Mouse (Mus musculus): ENCODE measurements around the gene Ano5. TPM values are rescaled to one million over a fixed set of nuclear protein-coding genes. Genes with fewer than 3 reads are reported as not detected.

The Ano5 gene
- polyA plus RNA-seq, 1 experiment from 2014 or later: not detected

GRCm38 (mm10) chr7:51621694-51622145 is 110.9 kb downstream of the Ano5 start, which contains the start of gene Slc17a6:
Slc17a6 (plus strand) TSS chr7:51622006.
- Histone ChIP-seq H3K4me2 (no peak within 1 kb of the TSS), H3K4me1 (replicated peaks) (no peaks in the 10 kb centered on the region), H3K4me3 (replicated peaks) (no peak within 1 kb of the TSS), H3K27ac (replicated peaks) (no peak within 1 kb of the TSS), H3K36me3 (replicated peaks) (no peaks in the 10 kb centered on the region), H3K9me3 (replicated peaks) (no peaks in the 10 kb centered on the region), H3K9ac (no peak within 1 kb of the TSS), H3K27me3 (peaks cover 49% of the 10 kb centered on the region)
- 2% methylated on average over 23 of the region's 23 CpGs for WGBS (ENCODE audit: insufficient replicate concordance)
- ATAC-seq (ENCODE audit: insufficient read depth): no peak

GRCm38 (mm10) chr7:51622196-51622595 is 111.4 kb downstream of the Ano5 start:
- H3K9ac ChIP-seq: no peak overlapping the region
- H3K36me3 ChIP-seq (replicated peaks): no peaks in the 10 kb centered on the region
- WGBS (ENCODE audit: insufficient replicate concordance): under 1% methylated on average over 18 of the region's 18 CpGs
- no peak overlapping the region for H3K27ac ChIP-seq (replicated peaks)
- H3K4me1 ChIP-seq (replicated peaks): no peaks in the 10 kb centered on the region
- no peak overlapping the region for H3K4me3 ChIP-seq (replicated peaks)
- ATAC-seq (ENCODE audit: insufficient read depth): no peak
- no peaks in the 10 kb centered on the region for H3K9me3 ChIP-seq (replicated peaks)
- H3K4me2 ChIP-seq: no peak overlapping the region
- H3K27me3 ChIP-seq: peaks cover 54% of the 10 kb centered on the region

GRCm38 (mm10) chr7:51622666-51623065 is 111.8 kb downstream of the Ano5 start:
- Histone ChIP-seq H3K4me3 (replicated peaks) (no peak overlapping the region), H3K27me3 (peaks cover 59% of the 10 kb centered on the region), H3K27ac (replicated peaks) (no peak overlapping the region), H3K9me3 (replicated peaks) (no peaks in the 10 kb centered on the region), H3K4me1 (replicated peaks) (no peaks in the 10 kb centered on the region), H3K36me3 (replicated peaks) (no peaks in the 10 kb centered on the region), H3K9ac (no peak overlapping the region), H3K4me2 (no peak overlapping the region)
- no peak for ATAC-seq (ENCODE audit: insufficient read depth)
- WGBS (ENCODE audit: insufficient replicate concordance): 12% methylated on average over 5 of the region's 5 CpGs

GRCm38 (mm10) chr7:51624336-51624897 is 113.6 kb downstream of the Ano5 start:
- 4% methylated on average over 4 of the region's 4 CpGs for WGBS (ENCODE audit: insufficient replicate concordance)
- H3K9me3 ChIP-seq (replicated peaks): no peaks in the 10 kb centered on the region
- no peaks in the 10 kb centered on the region for H3K4me1 ChIP-seq (replicated peaks)
- H3K4me2 ChIP-seq: no peak overlapping the region
- no peak overlapping the region for H3K9ac ChIP-seq
- no peak overlapping the region for H3K27ac ChIP-seq (replicated peaks)
- ATAC-seq (ENCODE audit: insufficient read depth): no peak
- H3K36me3 ChIP-seq (replicated peaks): no peaks in the 10 kb centered on the region
- no peak overlapping the region for H3K4me3 ChIP-seq (replicated peaks)
- peaks cover 73% of the 10 kb centered on the region for H3K27me3 ChIP-seq

- Histone ChIP-seq H3K27ac (replicated peaks) (no peak overlapping the region), H3K4me3 (replicated peaks) (no peak overlapping the region), H3K9ac (no peak overlapping the region), H3K4me2 (no peak overlapping the region), H3K4me1 (replicated peaks) (no peaks in the 10 kb centered on the region), H3K27me3 (peaks cover 74% of the 10 kb centered on the region), H3K36me3 (replicated peaks) (no peaks in the 10 kb centered on the region), H3K9me3 (replicated peaks) (no peaks in the 10 kb centered on the region)
- WGBS (ENCODE audit: insufficient replicate concordance): 2% methylated on average over 23 of the region's 23 CpGs
- ATAC-seq (ENCODE audit: insufficient read depth): no peak
Observed at GRCm38 (mm10) chr7:51625161-51625560, 114.3 kb downstream of the Ano5 start.

GRCm38 (mm10) chr7:51625591-51626255 is 114.9 kb downstream of the Ano5 start:
- 4% methylated on average over 11 of the region's 11 CpGs for WGBS (ENCODE audit: insufficient replicate concordance)
- ATAC-seq (ENCODE audit: insufficient read depth): no peak
- no peak overlapping the region for H3K4me2 ChIP-seq

GRCm38 (mm10) chr7:51626451-51627000 is 115.7 kb downstream of the Ano5 start:
- no peaks in the 10 kb centered on the region for H3K9me3 ChIP-seq (replicated peaks)
- H3K27me3 ChIP-seq: peaks cover 72% of the 10 kb centered on the region
- WGBS (ENCODE audit: insufficient replicate concordance): 5% methylated on average over 16 of the region's 16 CpGs
- H3K4me1 ChIP-seq (replicated peaks): no peaks in the 10 kb centered on the region
- no peak for ATAC-seq (ENCODE audit: insufficient read depth)
- no peak overlapping the region for H3K9ac ChIP-seq
- no peaks in the 10 kb centered on the region for H3K36me3 ChIP-seq (replicated peaks)
- no peak overlapping the region for H3K4me3 ChIP-seq (replicated peaks)
- no peak overlapping the region for H3K27ac ChIP-seq (replicated peaks)
- no peak overlapping the region for H3K4me2 ChIP-seq

More at GRCm38 (mm10) chr7:51625591-51626255, 114.9 kb downstream of the Ano5 start:
- Histone ChIP-seq H3K9ac (no peak overlapping the region), H3K9me3 (replicated peaks) (no peaks in the 10 kb centered on the region), H3K36me3 (replicated peaks) (no peaks in the 10 kb centered on the region), H3K27ac (replicated peaks) (no peak overlapping the region), H3K4me3 (replicated peaks) (no peak overlapping the region), H3K27me3 (peaks cover 74% of the 10 kb centered on the region), H3K4me1 (replicated peaks) (no peaks in the 10 kb centered on the region)

GRCm38 (mm10) chr7:51627001-51627631 is 116.3 kb downstream of the Ano5 start:
- Histone ChIP-seq H3K9me3 (replicated peaks) (no peaks in the 10 kb centered on the region), H3K36me3 (replicated peaks) (no peaks in the 10 kb centered on the region), H3K27me3 (peaks cover 66% of the 10 kb centered on the region), H3K4me3 (replicated peaks) (no peak overlapping the region), H3K27ac (replicated peaks) (no peak overlapping the region), H3K4me1 (replicated peaks) (no peaks in the 10 kb centered on the region), H3K9ac (no peak overlapping the region), H3K4me2 (no peak overlapping the region)
- no peak for ATAC-seq (ENCODE audit: insufficient read depth)
- WGBS (ENCODE audit: insufficient replicate concordance): 2% methylated on average over 26 of the region's 26 CpGs

- H3K27me3 ChIP-seq: peaks cover 60% of the 10 kb centered on the region
Observed at GRCm38 (mm10) chr7:51627666-51628065, 116.8 kb downstream of the Ano5 start.

GRCm38 (mm10) chr7:51628349-51628748 is 117.5 kb downstream of the Ano5 start:
- no peak overlapping the region for H3K27ac ChIP-seq (replicated peaks)
- no peaks in the 10 kb centered on the region for H3K36me3 ChIP-seq (replicated peaks)
- 3% methylated on average over 9 of the region's 9 CpGs for WGBS (ENCODE audit: insufficient replicate concordance)
- H3K9ac ChIP-seq: no peak overlapping the region
- no peaks in the 10 kb centered on the region for H3K9me3 ChIP-seq (replicated peaks)
- H3K4me3 ChIP-seq (replicated peaks): no peak overlapping the region
- H3K4me2 ChIP-seq: no peak overlapping the region
- no peak for ATAC-seq (ENCODE audit: insufficient read depth)
- no peaks in the 10 kb centered on the region for H3K4me1 ChIP-seq (replicated peaks)
- peaks cover 58% of the 10 kb centered on the region for H3K27me3 ChIP-seq

More at GRCm38 (mm10) chr7:51627666-51628065, 116.8 kb downstream of the Ano5 start:
- Histone ChIP-seq H3K4me2 (no peak overlapping the region), H3K4me3 (replicated peaks) (no peak overlapping the region), H3K9me3 (replicated peaks) (no peaks in the 10 kb centered on the region), H3K4me1 (replicated peaks) (no peaks in the 10 kb centered on the region), H3K27ac (replicated peaks) (no peak overlapping the region), H3K9ac (no peak overlapping the region), H3K36me3 (replicated peaks) (no peaks in the 10 kb centered on the region)
- ATAC-seq (ENCODE audit: insufficient read depth): no peak
- WGBS (ENCODE audit: insufficient replicate concordance): under 1% methylated on average over 9 of the region's 9 CpGs

- Histone ChIP-seq H3K27me3 (peaks cover 50% of the 10 kb centered on the region), H3K4me1 (replicated peaks) (no peaks in the 10 kb centered on the region), H3K4me2 (no peak overlapping the region), H3K9ac (no peak overlapping the region), H3K4me3 (replicated peaks) (no peak overlapping the region), H3K9me3 (replicated peaks) (no peaks in the 10 kb centered on the region), H3K36me3 (replicated peaks) (no peaks in the 10 kb centered on the region), H3K27ac (replicated peaks) (no peak overlapping the region)
- no peak for ATAC-seq (ENCODE audit: insufficient read depth)
- WGBS (ENCODE audit: insufficient replicate concordance): 3% methylated on average over 3 of the region's 3 CpGs
Observed at GRCm38 (mm10) chr7:51629206-51629605, 118.4 kb downstream of the Ano5 start.

Data from liver, embryonic 15.5 days (tissue).